Mouse (Mus musculus) activated CD4-positive, CD25-positive, alpha-beta regulatory T cell (primary cell): Measurements from ENCODE around the gene Inpp5f. TPM values are rescaled to one million over a fixed set of nuclear protein-coding genes. Genes with fewer than 3 reads are reported as not detected.

Experiments
- polyA plus RNA-seq, 2 experiments: library from polyadenylated mRNA; unstranded; fragments of 100-300 nt; shearing (Covaris generic); gene quantifications; one replicate each; pipeline ENCODE4 v1.2.1; 2017

The Inpp5f gene
- 10 to 100 TPM; 31.4 to 37.4 TPM for polyA plus RNA-seq

DNA sequence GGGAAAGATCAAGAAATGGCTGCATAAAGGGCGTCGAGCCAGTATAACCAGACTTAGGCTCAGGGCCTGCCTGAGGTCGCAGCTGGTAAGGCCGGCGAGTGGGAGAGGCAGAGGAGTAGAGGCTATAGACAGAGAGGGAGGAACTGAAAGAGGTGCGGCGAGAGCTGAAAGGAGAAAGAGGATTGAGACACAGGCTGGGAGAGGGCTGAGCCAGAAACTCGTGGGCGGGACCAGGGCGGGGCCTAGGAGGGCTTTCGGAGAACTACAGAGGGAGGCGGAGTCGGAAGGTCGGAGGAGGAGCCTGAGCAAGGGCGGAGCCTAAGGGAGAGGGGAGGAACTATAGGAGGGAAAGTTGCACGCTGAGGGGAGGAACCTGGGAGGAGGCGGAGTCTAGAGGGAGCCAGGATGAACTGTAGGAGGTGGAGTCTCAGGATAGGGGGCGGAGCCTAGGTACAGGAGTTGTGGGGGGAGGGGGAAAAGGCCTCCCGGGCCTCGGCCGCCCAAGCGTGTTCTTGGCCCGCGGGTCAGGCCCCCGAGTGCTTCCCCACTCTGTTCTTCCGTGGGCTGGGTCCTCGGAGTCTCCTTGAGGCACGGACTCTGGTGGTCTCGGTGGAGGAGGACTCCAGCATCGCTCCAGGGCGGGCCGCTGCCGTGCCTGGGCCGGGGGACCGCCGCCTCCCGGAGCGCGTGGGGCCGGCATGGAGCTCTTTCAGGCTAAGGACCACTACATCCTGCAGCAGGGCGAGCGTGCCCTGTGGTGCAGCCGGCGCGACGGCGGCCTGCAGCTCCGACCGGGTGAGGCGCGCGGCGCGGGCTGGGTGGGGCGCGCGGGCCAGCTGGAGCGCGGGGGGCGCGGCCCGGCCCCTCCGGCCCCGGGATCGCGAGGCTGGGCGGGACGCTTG lies at the start of gene Inpp5f:
TSS of gene Inpp5f (plus strand) at position 432 of the 902 bp plus-strand sequence.

DNA sequence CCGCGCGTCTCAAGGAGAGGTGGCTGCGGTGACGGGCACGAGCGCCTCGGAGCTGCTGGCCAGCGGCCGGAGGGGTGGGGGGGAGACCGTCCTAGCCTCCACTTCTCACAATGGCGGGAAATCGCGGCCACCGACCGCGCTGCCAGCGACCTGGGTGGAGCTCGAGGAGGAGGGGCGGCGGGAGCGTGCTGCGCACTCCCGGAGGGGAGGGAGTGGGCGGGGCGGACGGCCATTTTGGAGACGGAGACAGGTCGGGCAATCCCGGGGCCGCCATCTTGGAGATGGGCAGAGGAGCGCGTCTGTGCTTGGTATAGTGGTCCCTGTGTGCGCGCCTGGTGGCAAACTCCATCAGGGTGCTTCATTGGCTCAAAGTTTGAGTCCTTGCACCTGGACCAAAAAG lies 129.2 kb downstream of the Inpp5f start, which contains the start of gene Mcmbp:
TSS of gene Mcmbp (minus strand) at position 162 of the 400 bp plus-strand sequence.

DNA sequence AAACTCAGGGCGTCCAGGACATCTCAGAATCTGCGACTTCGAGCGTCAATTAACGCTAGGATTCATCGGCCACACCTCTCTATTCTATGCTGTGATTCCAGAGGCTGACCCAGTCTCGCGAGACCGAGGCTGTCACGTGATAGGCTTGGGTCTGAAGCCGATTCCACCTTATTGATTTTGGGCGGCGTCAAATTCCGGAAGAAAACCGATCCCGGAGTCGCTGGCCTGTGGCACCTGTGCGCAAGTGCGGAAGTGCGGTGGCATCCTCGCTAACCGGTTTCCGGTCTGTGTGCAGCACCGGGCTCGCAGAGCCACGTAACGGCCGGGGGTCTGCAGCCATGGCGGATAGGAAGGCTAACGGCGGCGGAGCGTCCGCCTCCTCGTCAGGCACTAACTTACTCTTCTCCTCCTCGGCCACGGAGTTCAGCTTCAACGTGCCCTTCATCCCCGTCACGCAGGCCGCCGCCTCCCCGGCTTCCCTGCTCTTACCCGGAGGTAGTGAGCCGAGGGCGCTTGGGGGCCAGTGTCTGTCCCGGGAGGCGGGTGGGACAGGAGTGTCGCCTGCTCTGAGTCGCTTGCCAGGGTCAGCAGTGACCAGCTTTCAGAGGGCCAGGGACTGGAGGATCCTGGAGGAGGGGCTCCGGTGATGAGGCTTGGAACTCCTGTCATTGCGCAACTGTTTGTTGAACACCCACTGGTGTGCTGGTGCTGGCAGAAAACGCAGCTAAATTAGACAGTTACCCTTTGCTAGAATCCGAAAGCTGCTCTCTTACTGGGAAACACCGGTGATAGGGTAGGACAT lies 133.8 kb downstream of the Inpp5f start, which contains the start of gene Sec23ip:
TSS of gene Sec23ip (plus strand) at position 260 of the 802 bp plus-strand sequence.

Other genes with a start within 250 kb of the Inpp5f start
- gene Rgs10, start 192.6 kb upstream of the Inpp5f start, polyA plus RNA-seq = 100 to 1,000 TPM; 284 to 360 TPM
- gene Tial1, start 149.6 kb upstream of the Inpp5f start, polyA plus RNA-seq = 10 to 100 TPM; 44.8 to 46.5 TPM
- gene Bag3, start 87.7 kb upstream of the Inpp5f start, polyA plus RNA-seq = 1 to 10 TPM; 4.0 to 6.7 TPM
- gene Mcmbp, start 129.2 kb downstream of the Inpp5f start, polyA plus RNA-seq = 100 to 1,000 TPM; 117 to 121 TPM
- 10 to 100 TPM; 42.5 to 59.9 TPM for gene Sec23ip, start 133.6 kb downstream of the Inpp5f start, polyA plus RNA-seq